Mouse (Mus musculus) heart, postnatal 0 days (tissue): ENCODE data around the gene Foxp1.

Source experiments
- CTCF ChIP-seq: IDR thresholded peaks from 2 replicates; pipeline ENCODE4 v1.5.1; 2016; ENCODE audit warnings: antibody characterized with exemption, control low read depth, low read depth
- EP300 ChIP-seq: IDR thresholded peaks from 2 replicates; pipeline ENCODE4 v1.6.1; 2016; ENCODE audit warnings: antibody characterized with exemption, low read depth

DNA sequence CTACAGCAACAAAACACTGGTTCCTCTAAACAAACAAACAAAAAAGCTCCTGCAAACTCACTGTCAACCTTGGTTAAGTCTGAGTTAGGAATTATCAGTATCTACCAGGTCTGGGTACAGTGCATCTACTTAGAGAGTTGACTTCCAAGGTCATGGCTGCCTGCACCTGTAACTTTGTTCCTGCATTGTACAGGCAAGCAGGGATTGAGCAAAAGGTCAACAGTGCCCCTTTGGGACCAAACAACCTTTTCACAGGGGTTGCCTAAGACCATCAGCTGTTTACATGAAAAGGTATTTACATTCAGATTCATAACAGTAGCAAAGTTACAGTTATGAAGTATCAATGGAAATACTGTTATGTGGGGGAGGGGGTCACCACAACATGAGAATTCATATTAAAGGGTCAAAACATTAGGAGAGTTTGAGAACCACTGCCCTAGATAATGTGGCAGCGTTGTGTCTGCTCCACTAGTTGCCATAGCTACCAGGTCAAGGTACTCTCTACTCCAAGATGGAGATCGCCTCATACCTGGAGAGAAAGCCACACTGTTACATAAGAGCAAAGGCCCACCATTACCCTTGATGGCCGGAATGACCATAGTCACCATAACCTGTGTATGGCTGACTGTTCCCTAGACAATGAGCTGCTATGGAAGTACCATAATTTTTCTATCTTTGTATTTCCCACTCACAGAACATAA, 21.8 kb downstream of the Foxp1 start:
- TF ChIP-seq CTCF = no peak
- TF ChIP-seq EP300 = no peak
